Mouse (Mus musculus) fibroblast of lung, adult 2 months (primary cell): Measurements from ENCODE around the gene Cdon.
"Not testable (repeated sequence)": the region's sequence is repeated elsewhere in the genome, so short reads cannot be mapped to it uniquely, and the experiment has no call there.

ENCODE experiments used
- DNase-seq: peaks from one replicate; pipeline ENCODE4 v3.0.0-alpha.2; 2011; ENCODE audit warnings: low read depth

Cdon gene

GRCm38 (mm10) chr9:35420805-35421719 lies at the start of gene Cdon:
Gene Cdon (plus strand): TSS chr9:35421128.
- DNase-seq: no peak

DNA sequence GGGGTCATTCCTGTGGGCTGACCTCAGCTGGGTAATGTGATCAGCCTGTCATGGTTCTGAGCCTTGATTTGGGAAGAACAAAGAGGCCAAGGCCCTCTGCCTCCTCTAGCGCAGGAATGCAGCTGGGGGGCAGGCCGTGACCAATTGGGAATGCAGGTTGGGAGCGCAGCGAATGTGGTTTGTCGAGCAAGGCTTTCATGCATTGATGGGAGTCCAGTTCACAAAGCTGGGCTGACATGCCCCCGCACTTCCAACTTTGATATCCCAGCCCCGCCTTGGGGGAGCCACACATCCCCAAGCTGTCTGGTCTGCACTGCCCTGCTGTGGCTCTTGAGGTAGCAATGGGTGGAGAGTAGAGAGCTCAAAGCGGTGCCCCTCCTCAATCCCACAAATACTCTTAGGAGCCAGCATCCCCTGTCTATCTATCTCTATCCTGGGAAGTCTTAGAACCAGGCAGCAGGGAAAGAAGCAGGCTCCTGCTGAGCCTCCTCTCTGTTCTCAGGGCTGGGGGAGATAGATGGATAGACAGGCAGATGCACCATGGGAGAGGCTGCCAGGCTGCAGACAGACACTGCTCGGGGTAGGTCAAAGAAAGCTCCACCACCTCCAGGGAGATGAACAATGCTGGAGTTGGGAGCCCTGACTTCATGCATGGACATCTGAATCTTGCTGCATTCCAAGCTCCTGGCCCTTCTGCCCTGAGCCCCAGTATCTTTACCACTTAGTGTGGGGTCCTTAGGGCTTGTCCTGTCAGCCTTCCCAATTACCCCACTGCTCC lies 48.4 kb upstream of the Cdon start:
- no peak for DNase-seq

- no peak for DNase-seq
Measured at GRCm38 (mm10) chr9:35377916-35378315, 43.0 kb upstream of the Cdon start.

DNA sequence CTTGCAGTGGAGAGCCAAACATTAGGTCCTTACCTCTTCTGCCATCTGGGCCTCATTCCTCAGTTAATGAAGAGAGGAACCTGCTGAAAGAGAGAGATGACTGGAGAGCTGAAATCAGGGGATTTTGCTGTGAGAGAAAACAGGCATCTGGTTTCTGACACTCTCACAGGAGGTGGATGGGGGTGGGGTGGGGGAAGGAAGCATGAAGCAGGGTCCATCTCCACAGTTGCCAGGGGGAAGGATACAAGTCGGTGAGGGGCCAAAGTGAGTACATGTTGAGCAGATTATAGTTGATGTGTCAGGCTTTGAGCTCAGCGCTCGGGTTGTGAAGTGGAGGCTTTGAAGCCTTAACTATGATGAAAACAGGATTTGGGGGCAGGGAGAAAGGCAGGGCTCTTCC lies 41.9 kb upstream of the Cdon start:
- DNase-seq: no peak

- no peak for DNase-seq
Measured at GRCm38 (mm10) chr9:35399896-35400295, 21.0 kb upstream of the Cdon start.

GRCm38 (mm10) chr9:35400398-35400797 lies 20.5 kb upstream of the Cdon start:
- DNase-seq: no peak

DNA sequence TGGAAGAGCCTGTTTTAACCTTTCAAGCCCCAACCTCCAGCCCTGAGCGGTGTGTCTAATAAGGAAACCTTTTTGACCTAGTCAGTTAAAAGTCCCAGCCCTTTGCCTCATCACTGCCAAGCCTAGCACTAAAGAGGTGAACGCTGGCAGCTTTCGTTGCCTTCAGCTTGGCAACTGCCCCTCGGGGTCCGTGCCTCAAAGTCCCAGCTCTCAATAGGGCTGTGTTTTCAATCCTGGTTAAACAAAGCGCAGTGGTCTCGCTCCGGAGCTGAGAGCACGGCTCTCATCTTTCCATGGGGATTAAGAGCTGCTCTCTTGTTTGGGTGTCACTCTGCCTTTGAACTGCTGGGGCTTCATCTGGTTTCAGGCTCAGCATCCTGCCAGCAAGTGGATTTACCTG lies 20.1 kb upstream of the Cdon start:
- no peak for DNase-seq

GRCm38 (mm10) chr9:35402584-35402991 lies 18.3 kb upstream of the Cdon start:
- no peak for DNase-seq

DNA sequence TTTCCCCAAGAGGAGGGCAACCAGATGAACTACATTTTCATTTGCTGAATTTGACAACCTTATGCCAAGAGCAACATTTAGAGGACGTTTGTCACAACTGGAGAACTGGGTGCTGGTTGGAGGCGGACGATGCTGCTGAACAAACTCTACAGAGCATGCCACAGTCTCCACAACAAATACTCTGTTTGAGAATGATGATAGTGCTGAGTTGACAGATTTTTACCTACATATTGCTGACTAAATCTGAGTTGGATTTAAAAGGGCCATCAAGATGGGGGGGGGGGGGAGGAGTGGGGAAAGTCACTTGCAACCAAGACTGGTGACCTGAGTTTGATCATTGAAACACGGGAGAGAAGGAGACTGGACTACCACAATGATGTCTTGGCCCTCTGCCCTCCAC lies 17.4 kb upstream of the Cdon start:
- DNase-seq: no peak

- DNase-seq: no peak
Measured at GRCm38 (mm10) chr9:35405038-35405905, 15.7 kb upstream of the Cdon start.

GRCm38 (mm10) chr9:35411225-35411965 lies 9.5 kb upstream of the Cdon start:
- no peak for DNase-seq

DNA sequence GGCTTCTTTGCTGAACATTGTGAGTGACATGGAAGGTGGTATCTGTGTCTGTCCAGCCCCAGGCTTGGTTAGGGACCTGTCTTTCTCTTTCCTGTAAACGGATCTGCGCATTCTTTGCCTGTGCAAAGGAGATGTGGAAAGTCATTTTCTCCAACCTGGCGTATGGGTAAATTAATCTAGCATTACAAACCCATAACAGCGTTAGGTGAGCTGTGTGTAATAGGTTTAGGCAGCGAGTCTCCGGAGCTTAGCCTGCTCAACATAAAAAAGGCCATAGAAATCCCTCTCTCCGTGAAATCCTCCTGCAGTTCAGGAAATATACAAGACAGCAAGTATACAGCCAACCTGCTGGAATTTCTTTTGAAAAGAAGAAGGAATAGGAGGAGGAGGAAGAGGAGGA lies 9.0 kb upstream of the Cdon start:
- DNase-seq: no peak

DNA sequence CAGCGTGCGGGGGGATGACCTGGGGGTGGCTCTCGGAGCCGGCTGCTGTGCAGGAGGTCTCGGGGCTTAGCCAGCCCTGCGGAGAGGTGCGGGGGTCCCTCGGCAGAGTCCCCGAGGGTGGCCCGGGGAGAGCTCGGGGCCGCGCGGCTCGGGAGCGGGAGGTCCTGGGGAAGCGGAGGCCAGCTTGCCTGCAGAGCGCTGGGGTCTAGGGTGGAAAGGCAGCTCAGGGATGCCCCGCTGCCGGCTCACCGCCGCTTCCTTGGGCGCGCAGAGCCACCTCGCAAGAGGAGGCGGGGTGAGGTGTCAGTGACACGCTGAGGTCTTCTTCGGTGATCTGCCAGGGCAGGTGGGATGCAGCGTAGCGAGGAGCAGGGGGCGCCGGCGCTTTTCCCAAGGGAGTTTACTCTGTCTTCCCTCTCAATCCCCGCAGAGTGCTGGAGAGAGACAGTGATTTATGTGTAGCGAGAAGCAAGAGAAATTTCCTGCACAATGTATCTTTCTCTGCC lies 855 bp downstream of the Cdon start:
- no peak for DNase-seq

- no peak for DNase-seq
Measured at GRCm38 (mm10) chr9:35422405-35422941, 1.5 kb downstream of the Cdon start.

DNA sequence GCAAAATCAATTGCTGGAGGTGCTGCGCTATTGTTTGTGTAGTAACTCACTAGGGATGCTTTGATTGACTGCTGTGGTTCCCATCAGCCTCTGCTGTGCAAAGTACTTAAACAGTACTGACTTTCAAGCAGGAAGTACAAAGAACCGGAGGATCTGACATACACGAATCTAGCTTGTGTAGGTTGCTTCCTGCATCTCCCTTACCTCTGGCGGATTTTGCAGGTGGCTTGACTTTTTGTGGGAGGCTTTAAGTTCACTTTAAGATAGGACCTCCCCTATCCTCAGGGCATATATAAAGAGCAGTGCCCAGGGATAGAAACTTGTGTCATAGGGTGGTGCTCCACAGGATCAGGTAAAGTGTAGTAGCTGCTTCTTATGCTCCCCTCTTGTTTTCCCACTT lies 2.3 kb downstream of the Cdon start:
- DNase-seq: no peak

DNA sequence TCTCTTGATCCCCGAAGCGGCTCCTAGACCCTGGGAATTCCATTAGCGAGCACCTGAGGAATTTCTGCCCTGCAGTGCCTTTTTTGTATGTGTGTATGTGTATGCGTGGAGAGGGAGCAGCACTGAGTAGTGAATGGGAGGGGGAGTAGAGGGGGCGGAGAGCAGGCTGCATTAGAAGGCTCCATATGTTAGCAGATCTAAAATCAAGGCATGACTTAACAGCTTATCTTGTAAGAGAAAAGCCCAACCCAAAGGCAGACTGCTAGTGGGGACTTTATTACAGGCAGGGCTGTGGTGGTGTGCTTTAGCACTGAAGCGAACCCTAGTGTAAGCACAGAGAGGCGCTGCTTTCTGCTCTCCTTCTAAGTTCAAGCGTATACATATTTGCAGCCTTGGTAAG lies 3.7 kb downstream of the Cdon start:
- no peak for DNase-seq

GRCm38 (mm10) chr9:35430476-35430875 lies 9.5 kb downstream of the Cdon start:
- no peak for DNase-seq

- DNase-seq: no peak
Measured at GRCm38 (mm10) chr9:35431396-35431795, 10.5 kb downstream of the Cdon start.

GRCm38 (mm10) chr9:35432717-35433297 lies 11.9 kb downstream of the Cdon start:
- DNase-seq: not testable (repeated sequence)

- DNase-seq: no peak
Measured at GRCm38 (mm10) chr9:35434340-35434739, 13.4 kb downstream of the Cdon start.

DNA sequence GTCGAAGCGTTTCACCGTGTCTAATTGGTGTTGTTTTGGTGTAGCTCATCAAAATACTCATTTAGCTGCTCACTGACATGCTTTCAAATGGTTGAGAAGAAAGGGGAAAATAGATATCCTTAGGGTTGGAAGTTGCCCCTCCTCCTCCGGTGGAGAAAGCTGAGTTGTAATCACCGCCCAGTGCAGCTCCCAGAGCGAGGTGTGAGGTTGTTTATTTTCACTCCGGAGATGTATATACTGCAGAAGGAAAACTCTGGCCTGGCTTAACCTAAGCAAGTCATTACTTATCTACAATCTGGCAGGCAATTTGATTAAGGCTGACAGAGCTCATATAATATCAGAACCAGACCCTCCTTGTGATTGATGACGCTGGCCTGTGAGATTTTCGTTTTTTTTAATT lies 14.6 kb downstream of the Cdon start:
- no peak for DNase-seq
